11 mouse cellular contexts compared by ENCODE assay signal in genomic region chr9:99671603-99672002, GRCm38 (mm10). TPM values are rescaled to one million over a fixed set of nuclear protein-coding genes. Genes with fewer than 3 reads are reported as not detected.
DNase-seq lines count a peak whose midpoint lies in the region; ATAC-seq and TF ChIP-seq lines count a peak whose summit lies in the region.
"Had no signal": no experiment of that assay in that cellular context is flagged by ENCODE, and none has a peak within 500 bp of the region (broad histone marks: within the 10 kb centered on the region; RNA-seq: fewer than 3 reads in every experiment).

No protein-coding gene starts in this region.

- no peak overlapping the region for H3K4me2 ChIP-seq in embryonic facial prominence, embryonic 11.5 days (ENCODE audit: low read depth, low read length)
- no peak overlapping the region for H3K4me2 ChIP-seq in kidney, embryonic 15.5 days
- no peak overlapping the region for H3K4me2 ChIP-seq in lung, postnatal 0 days (replicated peaks; ENCODE audit: low read depth, low read length)
- H3K4me2 ChIP-seq: forebrain, embryonic 15.5 days; heart, embryonic 13.5 days had no signal

- H3K27ac ChIP-seq in embryonic facial prominence, embryonic 11.5 days (replicated peaks; ENCODE audit: low read depth, low read length), result no peak overlapping the region
- no peak overlapping the region for H3K27ac ChIP-seq in embryonic facial prominence, embryonic 10.5 days (replicated peaks)
- H3K27ac ChIP-seq in kidney, embryonic 15.5 days, result no peak overlapping the region
- no peak overlapping the region for H3K27ac ChIP-seq in ES-Bruce4 (ENCODE audit: insufficient read depth, low read length)
- no peak overlapping the region for H3K27ac ChIP-seq in lung, postnatal 0 days (ENCODE audit: low read length)
- H3K27ac ChIP-seq: forebrain, embryonic 15.5 days; heart, embryonic 13.5 days had no signal

- no peaks in the 10 kb centered on the region for H3K27me3 ChIP-seq in embryonic facial prominence, embryonic 11.5 days (ENCODE audit: control insufficient read depth, insufficient read depth, low read length)
- H3K27me3 ChIP-seq in embryonic facial prominence, embryonic 10.5 days (replicated peaks; ENCODE audit: low read depth, poor library complexity, severe bottlenecking), result no peaks in the 10 kb centered on the region
- no peaks in the 10 kb centered on the region for H3K27me3 ChIP-seq in kidney, embryonic 15.5 days
- no peaks in the 10 kb centered on the region for H3K27me3 ChIP-seq in ES-Bruce4 (ENCODE audit: control insufficient read depth, insufficient read depth, low read length, poor library complexity, severe bottlenecking)
- H3K27me3 ChIP-seq in lung, postnatal 0 days (replicated peaks; ENCODE audit: insufficient read depth, low read length), result no peaks in the 10 kb centered on the region
- H3K27me3 ChIP-seq: forebrain, embryonic 15.5 days; heart, embryonic 13.5 days had no signal

- ATAC-seq in embryonic facial prominence, embryonic 11.5 days (replicated peaks; ENCODE audit: insufficient number of reproducible peaks, low FRiP score, low TSS enrichment, low read depth), result no peak
- ATAC-seq in kidney, embryonic 15.5 days (replicated peaks; ENCODE audit: low FRiP score), result no peak
- ATAC-seq in lung, postnatal 0 days, result no peak
- ATAC-seq: forebrain, embryonic 15.5 days; inflammation-experienced regulatory T-cells, adult 6 months had no signal

- no peak overlapping the region for H3K4me3 ChIP-seq in embryonic facial prominence, embryonic 11.5 days (ENCODE audit: low read depth, low read length)
- H3K4me3 ChIP-seq in embryonic facial prominence, embryonic 10.5 days, result no peak overlapping the region
- H3K4me3 ChIP-seq in kidney, embryonic 15.5 days (replicated peaks), result no peak overlapping the region
- H3K4me3 ChIP-seq in ES-Bruce4 (ENCODE audit: low read depth, low read length), result no peak overlapping the region
- H3K4me3 ChIP-seq in lung, postnatal 0 days (ENCODE audit: low read depth, low read length), result no peak overlapping the region
- H3K4me3 ChIP-seq: forebrain, embryonic 15.5 days; heart, embryonic 13.5 days had no signal

- H3K36me3 ChIP-seq in embryonic facial prominence, embryonic 11.5 days (replicated peaks; ENCODE audit: control insufficient read depth, insufficient read depth, low read depth, low read length), result peaks cover 9% of the 10 kb centered on the region
- peaks cover 58% of the 10 kb centered on the region for H3K36me3 ChIP-seq in embryonic facial prominence, embryonic 10.5 days (replicated peaks)
- H3K36me3 ChIP-seq in kidney, embryonic 15.5 days, result peaks cover 42% of the 10 kb centered on the region
- H3K36me3 ChIP-seq in ES-Bruce4 (ENCODE audit: control insufficient read depth, insufficient read depth, low read length, poor library complexity, severe bottlenecking), result peaks cover 2% of the 10 kb centered on the region; the same call in 1 of the 2 replicates
- no peaks in the 10 kb centered on the region; the same call in 1 of the 2 replicates for H3K36me3 ChIP-seq in lung, postnatal 0 days (ENCODE audit: insufficient read depth, low read length)

- no peak for TF ChIP-seq POLR2A in ES-Bruce4 (IDR thresholded peaks at IDR 0.05; ENCODE audit: insufficient read depth, low read length)

- peak; percentile 62 for TF ChIP-seq CTCF in ES-Bruce4 (IDR thresholded peaks at IDR 0.05; ENCODE audit: low read depth, low read length)
- TF ChIP-seq CTCF in lung, postnatal 0 days (IDR thresholded peaks at IDR 0.05), result peak; percentile 66

- peak; percentile 7 for DNase-seq in embryonic facial prominence, embryonic 11.5 days (ENCODE audit: low spot score)
- no peak for DNase-seq in embryonic facial prominence, embryonic 10.5 days (ENCODE audit: low spot score)
- peak; percentile 17 for DNase-seq in kidney, postnatal 14 days
- DNase-seq in lung, postnatal 0 days (ENCODE audit: low spot score), result peak; percentile 41
- no peak for DNase-seq in T-cell, adult 2 months (ENCODE audit: low spot score)
- DNase-seq in cerebellum, postnatal 25 days, result no peak

- no peak for TF ChIP-seq EP300 in ES-Bruce4 (IDR thresholded peaks at IDR 0.05; ENCODE audit: insufficient read depth, low read depth, low read length)
- no peak for TF ChIP-seq EP300 in lung, postnatal 0 days (IDR thresholded peaks at IDR 0.05)

- H3K9me3 ChIP-seq in embryonic facial prominence, embryonic 11.5 days (replicated peaks; ENCODE audit: control insufficient read depth, low read length), result no peaks in the 10 kb centered on the region
- H3K9me3 ChIP-seq in embryonic facial prominence, embryonic 10.5 days, result peaks cover 5% of the 10 kb centered on the region; the same call in 1 of the 2 replicates
- no peaks in the 10 kb centered on the region for H3K9me3 ChIP-seq in kidney, embryonic 15.5 days (replicated peaks)
- H3K9me3 ChIP-seq in ES-Bruce4 (replicated peaks; ENCODE audit: control insufficient read depth, insufficient read depth, low read length, poor library complexity, severe bottlenecking), result no peaks in the 10 kb centered on the region
- no peaks in the 10 kb centered on the region for H3K9me3 ChIP-seq in lung, postnatal 0 days (ENCODE audit: low read length)
- H3K9me3 ChIP-seq: forebrain, embryonic 15.5 days had no signal

- 39% methylated on average over 2 of the region's 2 CpGs for WGBS in embryonic facial prominence, embryonic 11.5 days
- 36% methylated on average over 2 of the region's 2 CpGs for WGBS in embryonic facial prominence, embryonic 10.5 days
- 37% methylated on average over 2 of the region's 2 CpGs for WGBS in kidney, embryonic 15.5 days
- WGBS in lung, postnatal 0 days, result 30% methylated on average over 2 of the region's 2 CpGs

- H3K9ac ChIP-seq in embryonic facial prominence, embryonic 11.5 days (replicated peaks; ENCODE audit: low read length), result no peak overlapping the region
- no peak overlapping the region for H3K9ac ChIP-seq in kidney, embryonic 15.5 days
- no peak overlapping the region for H3K9ac ChIP-seq in ES-Bruce4 (ENCODE audit: low read depth, poor library complexity, severe bottlenecking)
- no peak overlapping the region for H3K9ac ChIP-seq in lung, postnatal 0 days (replicated peaks; ENCODE audit: low read depth)
- H3K9ac ChIP-seq: forebrain, embryonic 15.5 days; heart, embryonic 13.5 days had no signal

- no peaks in the 10 kb centered on the region for H3K4me1 ChIP-seq in embryonic facial prominence, embryonic 11.5 days (ENCODE audit: control insufficient read depth, insufficient read depth, low read length)
- H3K4me1 ChIP-seq in embryonic facial prominence, embryonic 10.5 days, result no peaks in the 10 kb centered on the region
- H3K4me1 ChIP-seq in kidney, embryonic 15.5 days, result no peaks in the 10 kb centered on the region
- peaks cover 2% of the 10 kb centered on the region for H3K4me1 ChIP-seq in ES-Bruce4 (ENCODE audit: control insufficient read depth, insufficient read depth, low read length)
- H3K4me1 ChIP-seq in lung, postnatal 0 days (ENCODE audit: insufficient read depth, low read depth, low read length), result no peaks in the 10 kb centered on the region
- H3K4me1 ChIP-seq: forebrain, embryonic 15.5 days; heart, embryonic 13.5 days had no signal

RNA-seq across cellular contexts. Expression of gene Dzip1l, which starts 42.3 kb away (rescaled TPM):
- 12.0 and 14.8 TPM in 2 replicates for polyA plus RNA-seq in embryonic facial prominence, embryonic 11.5 days (2014; fragmentation: Nextera tagmentation; extraction: Ambion mirVana)
- polyA plus RNA-seq in embryonic facial prominence, embryonic 10.5 days (2016; fragmentation: Nextera tagmentation; extraction: Ambion mirVana), result 25.9 and 27.8 TPM in 2 replicates
- polyA plus RNA-seq in kidney, embryonic 15.5 days (2015; fragmentation: Nextera tagmentation; extraction: Ambion mirVana), result 19.7 and 26.7 TPM in 2 replicates
- polyA plus RNA-seq in ES-Bruce4 (2011; ENCODE audit: insufficient read depth, insufficient read length, low read depth, missing spikeins), result 13.5 and 14.8 TPM in 2 replicates
- polyA plus RNA-seq in lung, postnatal 0 days (2015; fragmentation: Nextera tagmentation; extraction: Ambion mirVana), result 15.4 and 17.1 TPM in 2 replicates
- polyA plus RNA-seq: inflammation-experienced regulatory T-cells, adult 6 months had no signal

RNA-seq across cellular contexts. Expression of gene Cldn18, which starts 45.5 kb away (rescaled TPM):
- not detected in 2 replicates for polyA plus RNA-seq in embryonic facial prominence, embryonic 11.5 days (2014; fragmentation: Nextera tagmentation; extraction: Ambion mirVana)
- not detected in 2 replicates for polyA plus RNA-seq in embryonic facial prominence, embryonic 10.5 days (2016; fragmentation: Nextera tagmentation; extraction: Ambion mirVana)
- polyA plus RNA-seq in kidney, embryonic 15.5 days (2015; fragmentation: Nextera tagmentation; extraction: Ambion mirVana), result not detected in 2 replicates
- not detected in 2 replicates for polyA plus RNA-seq in ES-Bruce4 (2011; ENCODE audit: insufficient read depth, insufficient read length, low read depth, missing spikeins)
- 963 and 1,066 TPM in 2 replicates for polyA plus RNA-seq in lung, postnatal 0 days (2015; fragmentation: Nextera tagmentation; extraction: Ambion mirVana)
- polyA plus RNA-seq: forebrain, embryonic 15.5 days; inflammation-experienced regulatory T-cells, adult 6 months had no signal

RNA-seq across cellular contexts. Expression of gene A4gnt, which starts 59.3 kb away (rescaled TPM):
- not detected in 2 replicates for polyA plus RNA-seq in embryonic facial prominence, embryonic 11.5 days (2014; fragmentation: Nextera tagmentation; extraction: Ambion mirVana)
- not detected in 2 replicates for polyA plus RNA-seq in embryonic facial prominence, embryonic 10.5 days (2016; fragmentation: Nextera tagmentation; extraction: Ambion mirVana)
- polyA plus RNA-seq in kidney, embryonic 15.5 days (2015; fragmentation: Nextera tagmentation; extraction: Ambion mirVana), result 0.44 and 0.51 TPM in 2 replicates
- polyA plus RNA-seq in ES-Bruce4 (2011; ENCODE audit: insufficient read depth, insufficient read length, low read depth, missing spikeins), result not detected in 2 replicates
- polyA plus RNA-seq in lung, postnatal 0 days (2015; fragmentation: Nextera tagmentation; extraction: Ambion mirVana), result not detected in 2 replicates
- polyA plus RNA-seq: forebrain, embryonic 15.5 days; heart, embryonic 13.5 days; inflammation-experienced regulatory T-cells, adult 6 months had no signal

Comparison
In these comparisons a context has a peak if more than half of its experiments do, and no peak if none do; other contexts are left out.
1. DNase-seq: peak in embryonic facial prominence, embryonic 11.5 days (single experiment), kidney, postnatal 14 days (single experiment) and lung, postnatal 0 days (single experiment); none in embryonic facial prominence, embryonic 10.5 days (single experiment), T-cell, adult 2 months (single experiment) and cerebellum, postnatal 25 days (0 of 2).
2. RNA of gene Cldn18, which starts 45.5 kb away (polyA plus RNA-seq): 963 to 1,066 TPM in lung, postnatal 0 days; not detected in kidney, embryonic 15.5 days, not detected in embryonic facial prominence, embryonic 11.5 days, not detected in embryonic facial prominence, embryonic 10.5 days and not detected in ES-Bruce4; every median in the first group is over 100 times any median in the second.